Mouse (Mus musculus): ENCODE results near the gene Arf6. TPM values are rescaled to one million over a fixed set of nuclear protein-coding genes. Genes with fewer than 3 reads are reported as not detected.
"Not testable (repeated sequence)": the region's sequence is repeated elsewhere in the genome, so short reads cannot be mapped to it uniquely, and the experiment has no call there.

The Arf6 gene
- total RNA-seq, 2 experiments from 2014 or later: 47.2 to 49.9 TPM

GRCm38 (mm10) chr12:69373850-69374766, 2.2 kb downstream of the Arf6 start:
- no peak for DNase-seq (ENCODE audit: low spot score in 2 of 2)

GRCm38 (mm10) chr12:69376132-69376531, 4.2 kb downstream of the Arf6 start:
- no peak for DNase-seq (ENCODE audit: low spot score in 2 of 2)

GRCm38 (mm10) chr12:69377188-69377587, 5.2 kb downstream of the Arf6 start:
- DNase-seq (ENCODE audit: low spot score in 2 of 2): no peak

- not testable (repeated sequence) for DNase-seq (ENCODE audit: low spot score in 2 of 2)
Observed at GRCm38 (mm10) chr12:69377636-69378035, 5.7 kb downstream of the Arf6 start.

- no peak for DNase-seq (ENCODE audit: low spot score in 2 of 2)
Observed at GRCm38 (mm10) chr12:69378558-69379454, 6.9 kb downstream of the Arf6 start.

- no peak for DNase-seq (ENCODE audit: low spot score in 2 of 2)
Observed at GRCm38 (mm10) chr12:69382880-69383279, 10.9 kb downstream of the Arf6 start.

- DNase-seq (ENCODE audit: low spot score in 2 of 2): no peak
Observed at GRCm38 (mm10) chr12:69384606-69385005, 12.7 kb downstream of the Arf6 start.

- no peak for DNase-seq (ENCODE audit: low spot score in 2 of 2)
Observed at GRCm38 (mm10) chr12:69385542-69386280, 13.8 kb downstream of the Arf6 start.

- not testable (repeated sequence) for DNase-seq (ENCODE audit: low spot score in 2 of 2)
Observed at GRCm38 (mm10) chr12:69386281-69386732, 14.4 kb downstream of the Arf6 start.

GRCm38 (mm10) chr12:69388321-69388869, 16.4 kb downstream of the Arf6 start:
- no peak for DNase-seq (ENCODE audit: low spot score in 2 of 2)

- peak; percentile 27 to 64 for DNase-seq (ENCODE audit: low spot score in 2 of 2)
Observed at GRCm38 (mm10) chr12:69389273-69389938, 17.5 kb downstream of the Arf6 start.

- DNase-seq (ENCODE audit: low spot score in 2 of 2): no peak
Observed at GRCm38 (mm10) chr12:69390000-69390698, 18.2 kb downstream of the Arf6 start.

GRCm38 (mm10) chr12:69393076-69393475, 21.1 kb downstream of the Arf6 start:
- no peak for DNase-seq (ENCODE audit: low spot score in 2 of 2)

- DNase-seq (ENCODE audit: low spot score in 2 of 2): no peak
Observed at GRCm38 (mm10) chr12:69394456-69394855, 22.5 kb downstream of the Arf6 start.

- DNase-seq (ENCODE audit: low spot score in 2 of 2): no peak
Observed at GRCm38 (mm10) chr12:69400367-69400766, 28.4 kb downstream of the Arf6 start.

GRCm38 (mm10) chr12:69400871-69401286, 28.9 kb downstream of the Arf6 start:
- no peak for DNase-seq (ENCODE audit: low spot score in 2 of 2)

- DNase-seq (ENCODE audit: low spot score in 2 of 2): no peak
Observed at GRCm38 (mm10) chr12:69402100-69402499, 30.1 kb downstream of the Arf6 start.

- DNase-seq (ENCODE audit: low spot score in 2 of 2): no peak
Observed at GRCm38 (mm10) chr12:69402594-69403167, 30.7 kb downstream of the Arf6 start.

- no peak for DNase-seq (ENCODE audit: low spot score in 2 of 2)
Observed at GRCm38 (mm10) chr12:69410767-69411166, 38.8 kb downstream of the Arf6 start.
